Mouse (Mus musculus) embryonic facial prominence, embryonic 10.5 days (tissue): Measurements from ENCODE around the gene Lama5. TPM values are rescaled to one million over a fixed set of nuclear protein-coding genes. Genes with fewer than 3 reads are reported as not detected.
A peak's percentile ranks its signal among the peaks of the same experiment; 100 is the strongest.

Experiments
- DNase-seq: peaks from one replicate; pipeline ENCODE4 v3.0.0-alpha.2; 2017; ENCODE audit warnings: low spot score
- H3K27ac ChIP-seq: fragments of 300-500 bp; sonication (generic); replicated peaks from 2 replicates; pipeline ENCODE4 v1.5.1; 2016; ENCODE audit warnings: mild to moderate bottlenecking
- H3K27me3 ChIP-seq: fragments of 300-500 bp; sonication (generic); replicated peaks from 2 replicates; pipeline ENCODE4 v1.6.1; 2016; ENCODE audit warnings: low read depth, mild to moderate bottlenecking; ENCODE audit not compliant: poor library complexity, severe bottlenecking
- H3K36me3 ChIP-seq: fragments of 300-500 bp; sonication (generic); replicated peaks from 2 replicates; pipeline ENCODE4 v1.6.1; 2016; ENCODE audit warnings: mild to moderate bottlenecking, moderate library complexity
- H3K4me1 ChIP-seq: fragments of 300-500 bp; sonication (generic); 2 replicates; pipeline ENCODE4 v1.6.1; 2016
- H3K4me3 ChIP-seq: fragments of 300-500 bp; sonication (generic); 2 replicates; pipeline ENCODE4 v1.5.1; 2016; ENCODE audit warnings: mild to moderate bottlenecking, moderate library complexity
- H3K9me3 ChIP-seq: fragments of 300-500 bp; sonication (generic); 2 replicates; pipeline ENCODE4 v1.6.1; 2016; ENCODE audit warnings: mild to moderate bottlenecking
- WGBS: fragments of 180-500 bp; shearing (Covaris S2); methylation state at CpG from one replicate; pipeline ENCODE4 v1.1.7; 2016; 5-methylcytosine and 5-hydroxymethylcytosine counted together
- microRNA-seq: library from miRNA; unstranded; fragments of <30 nt; microRNA quantifications from one replicate; pipeline ENCODE4, GENCODE M21; 2017
- polyA plus RNA-seq: library from polyadenylated mRNA; unstranded; fragments of >200 nt; fragmentation: Nextera tagmentation; extraction: Ambion mirVana; gene quantifications from 2 replicates; pipeline ENCODE4 v1.2.1, GENCODE M21; 2016

The Lama5 gene
- polyA plus RNA-seq, 1 experiment from 2014 or later: 19.6 TPM

DNA sequence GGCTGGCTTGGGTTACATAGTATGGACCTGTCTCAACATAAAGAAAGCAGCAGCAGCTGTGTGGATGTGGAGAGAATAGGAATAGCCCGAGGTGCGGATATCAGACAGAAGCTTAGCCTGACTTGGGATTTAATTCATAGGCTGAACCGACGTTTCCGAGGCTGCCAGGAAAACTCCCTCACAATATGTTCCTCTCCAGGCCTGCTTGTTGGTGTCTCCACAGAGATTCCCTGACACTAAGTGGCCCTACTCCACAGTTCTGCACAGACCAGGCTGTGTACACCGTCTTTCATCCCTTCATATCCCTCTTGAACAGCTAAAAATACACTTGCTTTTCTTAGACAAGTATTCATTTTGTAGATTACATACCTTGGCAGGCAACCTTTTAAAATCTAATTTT is 78.3 kb downstream of the Lama5 start:
- Histone ChIP-seq H3K27me3 (no peaks in the 10 kb centered on the region), H3K9me3 (no peaks in the 10 kb centered on the region), H3K36me3 (peaks cover 73% of the 10 kb centered on the region), H3K27ac (no peak overlapping the region), H3K4me3 (no peak overlapping the region), H3K4me1 (no peaks in the 10 kb centered on the region)
- WGBS: 89% methylated on average over 6 of the region's 6 CpGs
- no peak for DNase-seq

GRCm38 (mm10) chr2:180146091-180146490 is 79.6 kb downstream of the Lama5 start:
- no peaks in the 10 kb centered on the region for H3K4me1 ChIP-seq
- no peak overlapping the region for H3K27ac ChIP-seq
- 95% methylated on average over 2 of the region's 2 CpGs for WGBS
- H3K27me3 ChIP-seq: no peaks in the 10 kb centered on the region
- H3K36me3 ChIP-seq: peaks cover 72% of the 10 kb centered on the region
- DNase-seq: no peak
- no peak overlapping the region for H3K4me3 ChIP-seq
- no peaks in the 10 kb centered on the region for H3K9me3 ChIP-seq

DNA sequence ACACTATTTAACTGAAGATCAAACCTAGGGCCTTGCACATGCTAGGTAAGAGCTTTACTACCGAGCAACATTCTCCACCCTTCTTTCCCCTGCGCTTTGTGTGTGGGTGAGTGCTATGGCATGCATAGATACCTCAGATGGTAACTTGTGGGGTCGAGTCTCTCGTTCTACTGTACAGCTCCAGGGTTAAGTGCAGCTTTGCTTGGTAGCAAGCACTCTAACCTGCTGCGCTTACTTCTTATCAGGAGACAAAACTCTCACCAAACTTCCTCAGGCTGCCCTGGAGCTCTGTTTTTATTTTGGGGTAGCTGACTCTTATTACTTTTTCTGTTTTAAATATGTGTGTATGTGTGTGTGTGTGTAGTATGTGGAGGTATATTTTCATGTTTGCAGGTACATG is 90.2 kb downstream of the Lama5 start:
- H3K4me1 ChIP-seq: no peaks in the 10 kb centered on the region
- no peak for DNase-seq
- no peak overlapping the region for H3K27ac ChIP-seq
- no peaks in the 10 kb centered on the region for H3K9me3 ChIP-seq
- H3K4me3 ChIP-seq: no peak overlapping the region
- H3K27me3 ChIP-seq: no peaks in the 10 kb centered on the region
- H3K36me3 ChIP-seq: peaks cover 16% of the 10 kb centered on the region
- 83% methylated on average over 5 of the region's 5 CpGs for WGBS

DNA sequence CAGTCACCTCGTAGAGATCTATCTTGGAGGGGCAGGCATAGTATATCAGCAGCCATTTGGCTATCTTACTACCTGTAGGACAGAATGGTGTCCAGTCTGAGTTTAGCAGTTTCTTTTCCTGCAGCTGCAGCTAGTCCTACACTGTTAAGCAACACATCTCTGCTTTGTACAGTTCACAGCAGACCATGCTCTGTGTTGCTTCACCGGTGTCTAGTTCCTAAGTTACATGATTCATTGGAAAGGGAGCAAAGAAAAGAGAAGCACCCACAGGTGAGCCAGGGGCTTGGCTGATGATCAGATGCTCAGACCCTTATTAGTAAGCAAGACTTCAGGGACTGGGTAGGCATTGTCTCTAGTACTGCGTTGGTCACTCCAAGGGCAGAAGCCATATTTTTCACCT is 91.7 kb downstream of the Lama5 start:
- no peak for DNase-seq
- WGBS: 88% methylated on average over 3 of the region's 3 CpGs
- Histone ChIP-seq H3K27me3 (no peaks in the 10 kb centered on the region), H3K27ac (no peak overlapping the region), H3K4me1 (no peaks in the 10 kb centered on the region), H3K9me3 (no peaks in the 10 kb centered on the region), H3K4me3 (no peak overlapping the region), H3K36me3 (peaks cover 8% of the 10 kb centered on the region)

DNA sequence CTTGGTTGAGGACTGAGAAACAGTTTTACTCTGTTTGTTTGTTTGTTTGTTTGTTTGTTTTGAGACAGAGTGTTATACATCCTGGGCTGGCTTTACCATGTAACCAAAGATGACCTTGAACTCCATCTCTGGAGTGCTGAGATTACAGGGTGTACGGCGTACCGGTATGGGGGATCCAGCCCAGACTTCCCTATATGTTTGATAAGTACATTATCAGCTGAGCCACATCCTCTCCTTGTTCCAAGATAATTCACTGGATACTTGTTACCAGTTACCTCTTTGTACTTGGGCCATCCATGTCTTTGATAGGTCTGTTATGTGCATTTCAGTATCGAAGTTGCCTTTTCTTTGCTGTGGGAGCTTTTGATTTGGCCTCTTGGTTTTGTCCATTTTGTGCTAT is 92.4 kb downstream of the Lama5 start:
- Histone ChIP-seq H3K27ac (no peak overlapping the region), H3K4me1 (no peaks in the 10 kb centered on the region), H3K4me3 (no peak overlapping the region), H3K27me3 (no peaks in the 10 kb centered on the region), H3K9me3 (no peaks in the 10 kb centered on the region), H3K36me3 (peaks cover 1% of the 10 kb centered on the region)
- WGBS: 95% methylated on average over 4 of the region's 4 CpGs
- no peak for DNase-seq

- no peak overlapping the region for H3K4me3 ChIP-seq
- no peak overlapping the region for H3K27ac ChIP-seq
- H3K4me1 ChIP-seq: peaks cover 23% of the 10 kb centered on the region
Observed at GRCm38 (mm10) chr2:180127675-180128074, 98.0 kb downstream of the Lama5 start.

More at GRCm38 (mm10) chr2:180127675-180128074, 98.0 kb downstream of the Lama5 start:
- Histone ChIP-seq H3K36me3 (peaks cover 10% of the 10 kb centered on the region), H3K9me3 (0 out of 2 replicates have a peak, but pooled peaks cover 3% of the 10 kb centered on the region), H3K27me3 (no peaks in the 10 kb centered on the region)
- DNase-seq: no peak
- WGBS: 57% methylated on average over 1 of the region's 1 CpGs

Small RNAs within 50 kb of the gene (microRNA-seq; reads per million reads assigned to microRNA genes)
- gene Mir3091 (3.7 reads per million, percentile 6 among the genes with 10 or more reads in this experiment), gene Mir7005 (not detected)

Other genes with a start within 250 kb of the Lama5 start
- 3.2 and 3.7 TPM in 2 replicates for gene Taf4, start 249.2 kb downstream of the Lama5 start, polyA plus RNA-seq
- 8.6 and 9.9 TPM in 2 replicates for gene Lsm14b, start 200.9 kb downstream of the Lama5 start, polyA plus RNA-seq
- gene Psma7, start 183.4 kb downstream of the Lama5 start, polyA plus RNA-seq: 909 and 921 TPM in 2 replicates
- 8.3 and 8.6 TPM in 2 replicates for gene Ss18l1, start 183.3 kb downstream of the Lama5 start, polyA plus RNA-seq
- gene Mtg2, start 155.3 kb downstream of the Lama5 start, polyA plus RNA-seq: 31.3 and 33.0 TPM in 2 replicates
- gene Hrh3, start 121.4 kb downstream of the Lama5 start, polyA plus RNA-seq: 0.49 and 0.67 TPM in 2 replicates
- 23.6 and 24.9 TPM in 2 replicates for gene Osbpl2, start 106.6 kb downstream of the Lama5 start, polyA plus RNA-seq
- gene Adrm1, start 54.4 kb downstream of the Lama5 start, polyA plus RNA-seq: 264 and 272 TPM in 2 replicates
- 569 and 585 TPM in 2 replicates for gene Rps21, start 31.5 kb upstream of the Lama5 start, polyA plus RNA-seq
- 12.7 and 13.2 TPM in 2 replicates for gene Cables2, start 47.6 kb upstream of the Lama5 start, polyA plus RNA-seq
- gene Rbbp8nl, start 64.0 kb upstream of the Lama5 start, polyA plus RNA-seq: 0.92 and 1.7 TPM in 2 replicates
- gene Gata5, start 108.8 kb upstream of the Lama5 start, polyA plus RNA-seq: 0.57 and 0.65 TPM in 2 replicates
- 3.3 and 4.1 TPM in 2 replicates for gene Slco4a1, start 230.4 kb upstream of the Lama5 start, polyA plus RNA-seq